Mouse (Mus musculus) stomach, embryonic 14.5 days (tissue): Measurements from ENCODE around the gene Inhbe. TPM values are rescaled to one million over a fixed set of nuclear protein-coding genes. Genes with fewer than 3 reads are reported as not detected.
"Not testable (repeated sequence)": the region's sequence is repeated elsewhere in the genome, so short reads cannot be mapped to it uniquely, and the experiment has no call there.

Experiments used
- ATAC-seq: fragments of 200-750 bp; cut with Nextera tagmentation; 2 replicates; pipeline ENCODE4 v1.8.0; 2017; ENCODE audit warnings: low read depth, moderate TSS enrichment; ENCODE audit not compliant: insufficient number of reproducible peaks, insufficient read depth, low FRiP score
- H3K27ac ChIP-seq: fragments of 300-500 bp; sonication (generic); 2 replicates; pipeline ENCODE4 v1.5.1; 2014; ENCODE audit warnings: mild to moderate bottlenecking, low read length, moderate library complexity, mixed read lengths
- H3K27me3 ChIP-seq: fragments of 300-500 bp; sonication (generic); 2 replicates; pipeline ENCODE4 v1.6.1; 2014; ENCODE audit warnings: low read length, control low read depth, mixed read lengths; ENCODE audit not compliant: control insufficient read depth, insufficient read depth
- H3K36me3 ChIP-seq: fragments of 300-500 bp; sonication (generic); 2 replicates; pipeline ENCODE4 v1.6.1; 2014; ENCODE audit warnings: mild to moderate bottlenecking, control low read depth, low read length, moderate library complexity, mixed read lengths; ENCODE audit not compliant: control insufficient read depth, insufficient read depth
- H3K4me1 ChIP-seq: fragments of 300-500 bp; sonication (generic); 2 replicates; pipeline ENCODE4 v1.6.1; 2014; ENCODE audit warnings: low read length, control low read depth, mixed read lengths; ENCODE audit not compliant: control insufficient read depth, insufficient read depth
- H3K4me2 ChIP-seq: fragments of 300-500 bp; sonication (generic); replicated peaks from 2 replicates; pipeline ENCODE4 v1.6.1; 2014; ENCODE audit warnings: low read depth, low read length, control low read depth
- H3K4me3 ChIP-seq: fragments of 300-500 bp; sonication (generic); 2 replicates; pipeline ENCODE4 v1.5.1; 2014; ENCODE audit warnings: low read depth, low read length, control low read depth
- H3K9ac ChIP-seq: fragments of 300-500 bp; sonication (generic); replicated peaks from 2 replicates; pipeline ENCODE4 v1.6.1; 2014; ENCODE audit warnings: low read depth, mild to moderate bottlenecking, control low read depth, low read length, moderate library complexity, mixed read lengths
- H3K9me3 ChIP-seq: fragments of 300-500 bp; sonication (generic); 2 replicates; pipeline ENCODE4 v1.6.1; 2016; ENCODE audit warnings: low read depth, low read length, control low read depth; ENCODE audit not compliant: control insufficient read depth
- WGBS: fragments of 180-500 bp; shearing (Covaris S2); extraction: QIAGEN DNeasy Blood & Tissue Kit; methylation state at CpG from one replicate; pipeline ENCODE4 v1.1.7; 2014; 5-methylcytosine and 5-hydroxymethylcytosine counted together
- polyA plus RNA-seq: library from polyadenylated mRNA; unstranded; fragments of >200 nt; fragmentation: Nextera tagmentation; extraction: Ambion mirVana; gene quantifications from 2 replicates; pipeline ENCODE4 v1.2.1, GENCODE M21; 2014

The Inhbe gene
- polyA plus RNA-seq, 1 experiment from 2014 or later, result not detected

- WGBS, result 74% methylated on average over 17 of the region's 17 CpGs
- Histone ChIP-seq H3K4me1 (peaks cover 14% of the 10 kb centered on the region; the same call in 1 of the 2 replicates), H3K9me3 (0 out of 2 replicates have a peak, but pooled peaks cover 3% of the 10 kb centered on the region), H3K9ac (no peak overlapping the region), H3K4me3 (no peak overlapping the region), H3K27ac (no peak overlapping the region), H3K4me2 (no peak overlapping the region), H3K36me3 (no peaks in the 10 kb centered on the region), H3K27me3 (0 out of 2 replicates have a peak, but pooled peaks cover 22% of the 10 kb centered on the region)
- ATAC-seq, result no peak
Measured at GRCm38 (mm10) chr10:127323131-127323855, 30.9 kb downstream of the Inhbe start.

DNA sequence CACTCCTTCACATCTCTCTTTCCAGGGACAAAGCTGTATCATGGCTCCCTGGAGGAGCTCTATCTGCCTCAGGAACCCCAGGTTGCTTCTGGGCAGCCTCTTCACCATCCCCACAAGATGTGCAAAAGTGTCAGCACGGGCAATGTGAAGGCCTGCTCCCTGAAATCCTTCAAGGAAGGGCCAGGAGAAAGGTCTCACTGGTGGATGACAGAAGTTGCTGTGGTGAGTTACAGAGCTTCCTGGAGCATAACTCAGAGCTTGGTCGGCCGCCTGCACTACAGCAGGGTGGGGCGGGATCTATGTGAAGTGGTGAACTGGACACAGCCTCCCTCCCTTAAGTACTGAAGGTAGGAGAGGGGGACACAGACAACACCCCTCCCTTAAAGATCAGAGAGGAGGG, 31.5 kb downstream of the Inhbe start:
- ATAC-seq, result no peak
- Histone ChIP-seq H3K4me3 (no peak overlapping the region), H3K4me2 (no peak overlapping the region), H3K9me3 (0 out of 2 replicates have a peak, but pooled peaks cover 3% of the 10 kb centered on the region), H3K36me3 (no peaks in the 10 kb centered on the region), H3K27me3 (0 out of 2 replicates have a peak, but pooled peaks cover 17% of the 10 kb centered on the region), H3K9ac (no peak overlapping the region), H3K4me1 (peaks cover 14% of the 10 kb centered on the region; the same call in 1 of the 2 replicates), H3K27ac (no peak overlapping the region)
- 71% methylated on average over 4 of the region's 4 CpGs for WGBS

GRCm38 (mm10) chr10:127322178-127322577, 32.0 kb downstream of the Inhbe start:
- H3K27ac ChIP-seq, result no peak overlapping the region
- no peak overlapping the region for H3K4me3 ChIP-seq
- H3K36me3 ChIP-seq, result no peaks in the 10 kb centered on the region
- H3K9ac ChIP-seq, result no peak overlapping the region
- H3K4me1 ChIP-seq, result peaks cover 14% of the 10 kb centered on the region; the same call in 1 of the 2 replicates
- WGBS, result 55% methylated on average over 13 of the region's 13 CpGs
- H3K9me3 ChIP-seq, result 0 out of 2 replicates have a peak, but pooled peaks cover 2% of the 10 kb centered on the region
- H3K27me3 ChIP-seq, result 0 out of 2 replicates have a peak, but pooled peaks cover 12% of the 10 kb centered on the region
- no peak overlapping the region for H3K4me2 ChIP-seq
- no peak for ATAC-seq

GRCm38 (mm10) chr10:127321621-127322020, 32.6 kb downstream of the Inhbe start, which contains the start of gene Arhgap9:
Gene Arhgap9 (plus strand): TSS chr10:127321964.
- Histone ChIP-seq H3K36me3 (no peaks in the 10 kb centered on the region), H3K27ac (no peak within 1 kb of the TSS), H3K9me3 (no peaks in the 10 kb centered on the region), H3K4me3 (no peak within 1 kb of the TSS), H3K9ac (no peak within 1 kb of the TSS), H3K27me3 (0 out of 2 replicates have a peak, but pooled peaks cover 11% of the 10 kb centered on the region), H3K4me1 (peaks cover 11% of the 10 kb centered on the region; the same call in 1 of the 2 replicates), H3K4me2 (no peak within 1 kb of the TSS)
- ATAC-seq, result no peak
- 73% methylated on average over 3 of the region's 3 CpGs for WGBS

DNA sequence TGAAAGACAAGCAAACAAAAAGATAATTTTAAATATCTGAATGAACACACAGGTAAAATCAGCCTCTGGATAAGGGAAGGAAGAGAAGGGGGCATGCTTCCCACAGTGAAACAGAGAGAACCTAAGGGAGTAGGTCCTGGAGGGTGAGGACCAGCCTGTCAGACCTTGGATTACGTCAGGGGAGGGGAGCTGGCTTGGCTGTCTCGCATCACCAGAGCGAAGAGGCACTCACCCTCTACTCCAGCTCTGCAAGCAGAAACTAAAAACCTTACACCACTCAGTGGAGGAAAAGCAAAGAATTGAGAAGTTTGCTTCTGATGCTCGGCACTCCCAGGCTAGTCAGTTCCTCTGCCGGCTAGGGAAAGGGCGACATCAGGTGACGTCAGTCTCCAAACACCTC, 34.2 kb downstream of the Inhbe start:
- Histone ChIP-seq H3K27me3 (0 out of 2 replicates have a peak, but pooled peaks cover 2% of the 10 kb centered on the region), H3K9ac (no peak overlapping the region), H3K4me2 (no peak overlapping the region), H3K27ac (no peak overlapping the region), H3K9me3 (no peaks in the 10 kb centered on the region), H3K4me3 (no peak overlapping the region), H3K4me1 (no peaks in the 10 kb centered on the region), H3K36me3 (no peaks in the 10 kb centered on the region)
- whole genome bisulfite sequencing, result 73% methylated on average over 7 of the region's 7 CpGs
- no peak for ATAC-seq

DNA sequence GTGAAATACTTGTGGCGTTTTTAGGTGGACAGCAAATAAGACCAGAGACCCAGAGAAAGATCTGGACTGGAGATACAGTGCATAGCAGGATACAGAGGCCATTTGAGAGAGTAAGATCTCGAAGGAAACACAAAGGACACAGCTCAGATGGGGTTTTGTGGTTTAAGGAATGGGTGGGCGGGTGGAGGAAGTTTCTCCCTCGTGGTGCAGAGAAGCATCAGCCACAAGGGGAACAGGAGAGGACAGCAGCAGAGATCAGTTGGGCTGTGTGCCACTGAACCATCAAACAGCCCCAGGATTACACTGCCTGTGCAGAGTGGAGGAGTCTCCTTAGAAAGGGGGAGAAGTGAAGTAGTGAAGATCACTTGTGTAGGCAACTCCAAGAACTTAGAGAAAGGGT, 36.2 kb downstream of the Inhbe start:
- Histone ChIP-seq H3K4me2 (no peak overlapping the region), H3K9ac (no peak overlapping the region), H3K4me3 (no peak overlapping the region), H3K36me3 (no peaks in the 10 kb centered on the region), H3K9me3 (no peaks in the 10 kb centered on the region), H3K27ac (no peak overlapping the region), H3K27me3 (no peaks in the 10 kb centered on the region), H3K4me1 (no peaks in the 10 kb centered on the region)
- WGBS, result 36% methylated on average over 4 of the region's 4 CpGs
- no peak for ATAC-seq

DNA sequence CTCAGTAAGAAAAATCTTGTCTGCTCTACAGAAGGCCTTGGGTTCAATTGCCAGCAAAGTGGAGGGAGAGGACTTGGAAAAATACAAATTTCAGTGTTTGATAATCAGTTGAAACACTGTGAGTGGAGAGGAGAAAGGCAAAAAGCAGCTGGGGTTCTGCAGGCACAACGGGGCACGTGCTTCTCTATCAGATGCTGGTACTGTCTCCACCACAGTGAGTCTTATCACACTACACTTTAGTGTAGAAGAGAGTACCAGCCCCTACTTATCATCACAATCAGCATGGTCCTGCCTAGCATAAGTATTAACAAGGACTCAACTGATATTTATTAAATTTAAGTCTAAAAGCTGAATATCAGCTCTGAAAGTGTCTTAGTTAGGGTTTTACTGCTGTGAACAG, 36.9 kb downstream of the Inhbe start:
- Histone ChIP-seq H3K36me3 (no peaks in the 10 kb centered on the region), H3K4me2 (no peak overlapping the region), H3K9me3 (no peaks in the 10 kb centered on the region), H3K9ac (no peak overlapping the region), H3K4me3 (no peak overlapping the region), H3K4me1 (no peaks in the 10 kb centered on the region), H3K27ac (no peak overlapping the region), H3K27me3 (no peaks in the 10 kb centered on the region)
- WGBS, result 76% methylated on average over 2 of the region's 2 CpGs
- ATAC-seq, result no peak

GRCm38 (mm10) chr10:127314950-127315349, 39.3 kb downstream of the Inhbe start:
- H3K4me1 ChIP-seq, H3K4me2 ChIP-seq, H3K27me3 ChIP-seq, ATAC-seq, H3K4me3 ChIP-seq, H3K9ac ChIP-seq, H3K27ac ChIP-seq, H3K36me3 ChIP-seq, H3K9me3 ChIP-seq: not testable (repeated sequence)
- WGBS, result 85% methylated on average over 1 of the region's 1 CpGs
